Mouse (Mus musculus) granulocyte monocyte progenitor cell, adult 5-6 weeks (primary cell): Measurements from ENCODE around the gene Npas2. TPM values are rescaled to one million over a fixed set of nuclear protein-coding genes. Genes with fewer than 3 reads are reported as not detected.
A peak's percentile ranks its signal among the peaks of the same experiment; 100 is the strongest.

ENCODE experiments used
- ATAC-seq: replicated peaks from 2 replicates; pipeline ENCODE4 v1.8.0; 2016; ENCODE audit warnings: mild to moderate bottlenecking, moderate TSS enrichment, inconsistent platforms; ENCODE audit not compliant: poor library complexity, severe bottlenecking
- total RNA-seq, 2 experiments: library from RNA; stranded (forward) in 1 of 2; stranded (reverse) in 1 of 2; fragments of 200-712, 200-1000 nt in 1 of 2; fragments of >200 nt in 1 of 2; fragmentation: Nextera tagmentation in 1 of 2; gene quantifications; 2 replicates each; pipeline ENCODE4 v1.2.3; 2014 to 2017

Gene Npas2
- total RNA-seq, 2 experiments from 2014 or later = not detected

DNA sequence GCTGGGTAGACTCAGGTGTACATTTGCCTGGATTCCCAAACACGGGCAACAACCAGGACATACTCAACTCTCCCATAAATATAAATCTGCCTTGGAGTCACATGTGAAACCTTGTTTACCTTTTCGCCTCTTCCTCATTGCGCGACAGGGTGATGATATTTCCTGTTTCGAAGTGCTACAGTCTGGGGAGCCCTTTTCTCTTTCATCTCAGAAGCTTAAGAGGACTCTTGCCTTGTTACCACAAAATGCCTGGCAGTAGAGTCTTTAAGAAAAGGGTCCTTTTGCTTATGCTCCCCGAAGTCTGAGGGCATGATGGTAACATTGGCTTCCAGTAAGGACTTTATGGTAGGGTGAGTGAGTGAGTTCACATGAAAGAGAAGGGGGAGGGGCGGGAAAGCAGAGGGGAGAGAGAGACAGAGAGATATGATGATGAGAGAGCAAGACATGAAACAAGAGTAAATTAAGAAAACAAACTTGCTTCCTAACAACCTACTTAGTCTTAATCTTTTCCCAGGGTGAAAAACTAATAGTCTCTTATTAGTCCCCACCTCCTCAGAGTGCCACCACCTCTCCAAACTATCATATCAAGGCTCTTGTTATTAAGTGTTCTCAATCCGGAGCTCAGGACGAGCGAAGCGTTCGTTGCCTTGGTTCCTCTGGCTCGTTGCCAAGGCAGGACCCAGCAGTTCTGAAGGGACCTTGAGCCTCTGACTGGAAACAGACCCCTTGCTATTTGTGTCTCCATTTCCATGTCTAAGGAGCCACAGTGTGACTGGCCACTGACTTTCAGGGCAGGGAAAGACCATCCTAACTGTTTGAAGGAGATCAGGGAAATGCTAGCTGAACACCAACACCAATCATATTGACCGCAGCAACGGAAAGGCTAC lies 87.7 kb downstream of the Npas2 start:
- ATAC-seq = 0 out of 2 replicates have a peak, but pooled peaks have one; percentile 30

DNA sequence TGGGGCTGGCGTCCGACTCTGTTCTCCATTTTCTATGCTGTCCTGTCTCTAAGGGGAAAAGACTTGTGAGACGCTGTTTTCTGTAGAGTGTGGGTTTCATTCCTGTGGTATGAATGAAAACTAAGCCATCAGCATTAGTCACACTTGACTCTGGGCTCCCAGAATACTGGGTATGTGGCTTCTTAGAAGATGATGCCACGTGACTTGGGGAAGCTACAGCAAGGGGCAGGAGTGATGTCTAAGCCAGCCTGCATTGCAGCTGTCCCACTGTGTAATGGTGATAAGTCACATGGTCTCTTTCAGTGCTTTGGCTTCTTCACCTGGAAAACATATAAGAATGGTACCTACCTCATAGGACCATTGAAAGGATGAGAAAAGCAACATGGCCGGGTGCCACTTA lies 88.4 kb downstream of the Npas2 start:
- no peak for ATAC-seq

DNA sequence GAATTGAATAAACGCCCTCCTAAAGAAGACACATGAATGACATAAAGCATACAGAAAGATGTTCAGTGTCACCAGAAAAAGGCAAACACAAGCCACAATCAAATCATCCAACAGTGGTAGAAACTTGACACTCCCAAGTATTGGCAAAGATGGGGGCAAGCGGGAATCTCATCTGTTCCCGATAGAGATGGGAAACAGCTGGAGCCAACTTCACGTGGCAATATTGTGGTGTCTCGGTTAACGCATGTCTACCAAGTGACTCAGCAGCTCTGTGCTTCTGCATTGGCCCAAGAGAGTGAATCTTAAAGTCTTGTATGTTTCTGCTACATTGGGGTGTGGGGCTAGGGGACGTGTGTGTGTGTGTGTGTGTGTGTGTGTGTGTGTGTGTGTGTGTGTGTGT lies 89.8 kb downstream of the Npas2 start:
- ATAC-seq = no peak

DNA sequence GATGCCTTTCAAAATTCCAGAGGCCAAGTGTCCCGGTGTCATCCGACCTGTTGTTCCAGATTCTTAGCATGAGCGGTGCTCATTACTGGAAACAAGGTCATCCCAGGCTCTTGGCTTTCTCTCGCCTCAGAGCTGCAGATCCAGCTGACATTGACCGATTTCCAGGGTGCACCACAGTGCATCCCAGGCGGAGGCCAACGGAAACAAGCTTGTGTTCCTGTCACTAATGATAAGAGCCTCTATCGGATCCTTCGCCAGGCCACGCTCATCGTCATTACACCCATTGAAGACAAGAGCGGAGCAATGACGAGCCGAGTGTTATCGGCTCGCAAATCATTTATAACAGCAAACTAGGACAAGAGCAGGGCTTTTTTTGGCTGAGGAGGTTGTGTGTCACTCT lies 91.3 kb downstream of the Npas2 start:
- ATAC-seq = no peak

DNA sequence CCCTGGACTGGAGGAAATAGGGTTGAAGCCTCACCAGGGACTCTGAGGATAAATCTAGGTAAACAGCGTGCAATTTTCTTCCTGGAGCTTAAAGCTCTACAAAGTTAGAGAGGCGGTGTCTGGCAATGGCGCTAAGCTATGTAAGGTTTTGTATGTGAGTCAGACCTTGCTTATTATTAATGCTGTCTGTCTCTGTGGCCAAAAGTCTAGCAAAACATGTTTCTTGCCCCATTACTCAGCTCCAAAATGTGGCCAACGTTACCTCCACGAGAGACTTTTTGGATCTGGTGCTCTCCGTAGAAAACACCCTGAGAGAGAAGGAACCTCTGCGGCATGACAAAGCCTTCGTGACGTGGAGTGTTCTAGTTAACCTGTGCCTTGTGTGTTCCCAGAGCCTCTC lies 93.5 kb downstream of the Npas2 start:
- no peak for ATAC-seq

DNA sequence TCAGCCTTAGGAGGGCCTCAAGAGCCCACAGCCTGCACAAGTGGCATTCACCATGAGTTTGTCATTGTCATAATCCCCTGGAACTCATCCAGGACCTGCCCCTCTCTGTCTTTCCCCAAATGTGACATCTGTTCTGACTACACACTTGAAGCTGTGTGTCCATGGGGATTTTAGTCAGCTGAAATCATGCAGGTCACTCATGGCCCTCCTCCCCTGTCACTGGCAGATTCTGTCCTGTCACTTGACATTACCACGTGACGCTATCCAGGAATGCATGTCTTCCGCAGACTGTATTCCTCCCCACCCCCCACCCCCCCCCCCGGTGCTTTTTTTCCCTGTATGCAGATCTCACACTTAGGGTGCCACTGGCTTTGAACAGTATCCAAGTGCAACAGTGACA lies 94.3 kb downstream of the Npas2 start:
- ATAC-seq = no peak

DNA sequence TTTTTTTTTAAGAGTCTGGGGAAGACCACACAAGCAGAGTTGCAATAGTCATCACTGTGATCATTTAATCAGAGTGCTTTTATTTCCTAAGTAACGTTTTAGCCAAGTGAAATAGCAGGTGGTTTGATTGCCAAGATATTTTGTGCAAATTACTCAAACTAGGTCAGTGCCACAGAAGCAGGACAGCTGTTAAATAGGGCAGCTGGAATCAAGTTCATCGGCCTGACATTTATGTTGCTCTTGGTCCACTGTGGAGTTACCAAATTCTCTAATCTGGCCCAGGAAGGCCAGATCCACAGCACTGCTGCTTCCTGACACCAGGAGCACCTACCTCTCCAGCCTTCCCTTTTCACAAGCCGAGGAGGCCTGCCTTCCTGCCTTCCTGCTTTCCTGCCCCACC lies 94.9 kb downstream of the Npas2 start:
- no peak for ATAC-seq

DNA sequence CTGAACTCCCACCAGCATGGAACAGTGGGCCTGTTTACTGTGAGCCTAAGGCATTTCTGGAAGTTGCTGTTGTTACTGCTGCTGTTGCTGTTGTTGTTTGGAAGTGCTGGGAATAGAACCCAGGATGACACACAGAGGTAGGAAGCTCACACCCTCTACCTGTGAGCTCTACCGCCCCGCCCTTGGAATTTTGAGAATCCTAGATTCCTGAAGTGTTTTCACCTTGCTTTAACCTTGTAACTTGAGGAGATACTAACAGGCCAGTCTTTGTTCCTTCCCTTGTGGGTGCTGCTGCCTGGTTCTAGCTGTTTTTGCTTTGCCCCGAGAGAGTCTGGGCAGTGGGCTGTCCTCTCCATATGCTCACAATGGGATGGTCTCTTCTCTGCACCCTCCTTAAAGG lies 98.5 kb downstream of the Npas2 start:
- no peak for ATAC-seq

DNA sequence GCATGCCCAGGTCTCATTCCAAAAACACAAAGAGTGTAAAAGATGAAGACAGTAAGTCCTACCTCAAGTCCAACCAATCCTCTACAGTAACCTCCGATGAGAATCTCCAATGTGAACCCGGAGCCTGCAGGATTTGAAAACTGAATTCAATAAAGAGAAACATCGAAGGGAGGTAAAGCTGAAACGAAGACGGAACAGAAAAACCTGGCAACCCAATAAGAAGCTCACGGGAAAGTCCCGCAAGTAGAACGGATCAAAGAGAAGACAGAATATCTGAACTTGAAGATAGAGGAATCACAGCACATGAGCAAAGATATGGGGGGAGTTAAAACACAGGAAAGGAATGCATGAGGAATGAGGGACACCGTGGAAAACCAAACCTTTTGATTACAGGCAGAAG lies 104.8 kb downstream of the Npas2 start:
- ATAC-seq = no peak

DNA sequence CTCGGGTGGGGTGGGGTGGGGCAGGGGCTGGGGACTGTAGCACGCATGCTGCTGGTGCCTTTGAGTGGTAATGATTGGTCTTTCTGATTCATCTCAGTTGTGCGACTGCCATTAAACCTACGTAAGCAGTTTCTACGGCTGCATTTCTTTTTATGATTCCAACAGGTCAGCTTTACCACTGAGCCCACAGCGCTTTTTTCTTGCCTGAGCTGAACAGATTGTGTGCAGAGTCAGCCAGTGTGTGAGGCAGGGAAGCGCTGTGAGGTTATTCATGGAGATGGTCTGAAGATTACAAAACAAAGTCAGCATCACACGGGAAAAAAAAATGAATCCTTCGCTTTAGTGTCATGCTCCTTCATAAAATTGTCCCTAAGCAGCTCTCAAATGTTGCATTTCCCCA lies 106.7 kb downstream of the Npas2 start:
- no peak for ATAC-seq

DNA sequence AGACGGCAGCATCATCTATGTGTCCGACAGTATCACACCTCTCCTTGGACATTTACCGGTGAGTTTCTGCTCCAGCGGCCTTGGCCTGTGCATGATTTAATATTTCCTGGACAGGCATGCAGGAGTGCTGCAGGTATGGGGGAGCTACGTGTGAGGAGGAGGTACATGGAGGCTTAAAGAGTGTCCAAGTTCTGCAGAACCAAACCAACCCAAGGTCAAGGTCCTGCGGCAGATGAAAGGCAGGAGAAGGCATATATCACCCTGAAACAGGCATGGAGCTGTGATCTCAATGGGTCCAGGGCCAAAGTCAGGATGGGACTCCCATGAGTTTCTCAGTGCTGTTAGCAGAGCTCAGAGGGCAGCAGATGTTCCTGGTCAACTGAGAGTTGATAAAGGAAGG lies 107.1 kb downstream of the Npas2 start:
- ATAC-seq = no peak

DNA sequence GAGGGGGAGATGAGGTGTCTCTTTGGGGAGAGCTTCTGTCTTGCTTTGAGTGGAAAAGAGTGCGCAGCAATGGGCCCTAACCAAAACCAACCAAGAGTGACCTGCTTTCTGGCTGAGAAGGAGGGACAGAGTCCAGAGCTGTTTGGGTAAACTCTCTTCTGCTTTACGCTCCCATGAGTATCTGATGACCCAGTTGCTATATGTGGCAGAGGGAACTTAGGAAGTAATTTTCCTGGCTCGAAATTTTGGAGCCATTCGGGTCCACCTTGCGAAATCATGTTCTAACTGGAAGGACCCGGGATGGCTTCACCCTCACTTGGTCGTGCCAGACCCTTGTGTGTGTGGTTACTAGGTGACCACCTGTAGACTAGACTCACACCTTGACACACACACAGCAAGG lies 108.7 kb downstream of the Npas2 start:
- ATAC-seq = no peak

DNA sequence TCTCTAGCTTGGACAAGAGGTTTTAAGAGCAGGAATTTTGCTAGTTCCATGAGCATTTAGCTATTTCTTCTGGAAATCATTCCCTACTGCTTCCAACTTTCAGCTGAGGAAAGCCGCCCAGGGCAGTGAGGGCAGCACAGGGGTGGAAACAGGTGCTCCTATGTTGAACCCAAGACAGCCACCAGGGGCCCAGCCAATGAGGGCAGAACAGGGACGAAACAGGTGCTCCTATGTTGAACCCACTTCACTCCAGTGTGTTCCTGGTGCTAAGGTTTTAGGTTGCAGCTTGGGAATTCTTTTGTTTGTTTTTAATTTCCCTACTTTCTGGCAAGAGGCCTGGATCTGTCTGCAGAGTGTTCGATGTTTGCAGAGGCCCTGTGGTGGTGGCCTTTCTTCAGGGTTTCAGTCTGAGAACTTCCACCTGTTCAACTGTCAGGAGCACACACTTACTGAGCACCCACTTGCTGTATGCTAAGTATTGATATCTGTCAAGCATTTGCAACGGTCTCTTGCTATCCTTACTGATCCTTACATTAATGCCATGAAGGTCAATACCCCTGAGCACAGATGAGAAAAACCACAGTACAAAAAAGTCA lies 109.6 kb downstream of the Npas2 start:
- ATAC-seq = no peak

DNA sequence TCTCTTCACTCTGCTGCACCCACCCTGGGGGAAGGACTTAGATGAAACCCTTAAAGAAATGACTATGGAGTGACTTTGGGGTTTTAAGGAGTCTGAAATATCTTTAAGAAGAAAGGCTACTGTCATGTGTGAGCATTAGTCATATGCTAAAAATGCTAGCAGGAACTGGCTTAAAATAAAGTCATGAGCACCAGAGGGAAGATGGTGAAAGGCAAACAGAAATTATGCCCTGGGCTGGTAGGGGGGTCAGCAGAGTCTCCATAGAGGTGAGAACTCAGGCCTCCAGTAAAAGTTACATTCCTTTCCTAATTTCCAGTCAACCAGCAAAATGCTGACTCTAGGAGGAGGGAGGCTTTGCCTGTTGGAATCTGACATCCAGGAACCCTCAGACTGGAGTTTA lies 113.8 kb downstream of the Npas2 start:
- no peak for ATAC-seq

DNA sequence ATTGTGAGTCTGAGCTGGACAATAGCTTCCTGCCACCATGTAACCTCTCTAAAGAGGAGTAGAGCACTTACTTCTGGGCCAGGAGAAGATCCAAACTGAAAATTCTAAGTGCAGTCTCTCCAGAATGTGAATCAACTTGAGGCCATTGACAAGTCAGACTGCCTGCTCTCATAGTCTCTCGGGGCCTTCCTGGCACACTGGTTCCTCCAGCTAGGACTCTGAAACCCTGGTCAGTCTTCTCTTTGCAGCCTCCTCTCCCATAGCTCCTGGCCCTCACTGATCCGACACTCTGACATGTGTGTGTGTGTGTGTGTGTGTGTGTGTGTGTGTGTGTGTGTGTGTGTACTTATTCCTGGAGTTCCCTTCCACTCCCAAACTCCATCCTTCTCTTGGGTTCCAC lies 114.4 kb downstream of the Npas2 start:
- no peak for ATAC-seq

DNA sequence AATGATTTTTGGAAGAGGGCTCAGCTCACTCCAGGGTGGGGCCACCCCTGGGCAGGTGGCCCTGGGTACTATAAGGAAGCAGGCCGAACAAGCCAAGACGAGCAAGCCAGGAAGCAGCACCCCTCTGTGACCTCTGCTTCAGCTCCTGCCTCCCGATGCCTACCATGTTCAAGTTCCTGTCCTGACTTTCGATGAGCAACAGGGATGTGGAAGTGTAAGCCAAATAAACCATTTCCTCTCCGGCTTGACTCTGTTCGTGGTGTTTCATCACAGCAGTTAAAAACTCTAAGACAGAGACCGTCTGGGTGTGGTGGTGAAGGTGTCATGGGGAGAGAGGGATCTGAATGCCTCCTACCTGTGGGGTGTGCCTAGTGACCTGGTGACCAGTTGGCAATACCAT lies 116.0 kb downstream of the Npas2 start:
- ATAC-seq = peak; percentile 58

DNA sequence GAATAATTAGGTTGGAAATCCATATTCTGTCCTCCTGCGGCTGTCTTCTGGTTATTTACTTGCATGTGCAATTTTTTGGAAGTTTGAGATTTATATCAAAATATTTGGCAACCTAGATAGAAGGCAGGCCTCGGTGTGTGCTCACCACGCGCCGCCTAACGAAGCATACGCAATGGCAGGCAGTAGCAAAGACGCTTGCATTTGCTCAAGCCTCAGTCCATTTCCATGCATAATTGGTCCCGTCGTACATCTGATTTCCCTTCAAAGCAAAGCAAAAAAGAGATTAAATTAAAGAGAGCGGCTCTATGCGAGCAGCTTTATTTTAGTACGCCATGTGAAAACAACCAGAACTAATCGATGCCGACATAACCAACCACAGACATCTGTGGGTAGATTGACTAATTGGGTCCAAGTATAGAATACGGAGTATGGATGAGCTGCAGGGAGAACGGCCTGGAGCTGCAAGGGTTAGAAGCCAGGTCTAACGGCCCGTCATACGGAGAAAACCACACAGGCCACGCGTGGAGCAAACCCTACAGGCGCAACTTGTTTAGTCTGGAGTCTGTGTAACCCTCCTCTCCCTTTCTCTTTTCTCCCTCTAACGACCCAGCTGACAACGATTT lies 118.9 kb downstream of the Npas2 start:
- no peak for ATAC-seq

DNA sequence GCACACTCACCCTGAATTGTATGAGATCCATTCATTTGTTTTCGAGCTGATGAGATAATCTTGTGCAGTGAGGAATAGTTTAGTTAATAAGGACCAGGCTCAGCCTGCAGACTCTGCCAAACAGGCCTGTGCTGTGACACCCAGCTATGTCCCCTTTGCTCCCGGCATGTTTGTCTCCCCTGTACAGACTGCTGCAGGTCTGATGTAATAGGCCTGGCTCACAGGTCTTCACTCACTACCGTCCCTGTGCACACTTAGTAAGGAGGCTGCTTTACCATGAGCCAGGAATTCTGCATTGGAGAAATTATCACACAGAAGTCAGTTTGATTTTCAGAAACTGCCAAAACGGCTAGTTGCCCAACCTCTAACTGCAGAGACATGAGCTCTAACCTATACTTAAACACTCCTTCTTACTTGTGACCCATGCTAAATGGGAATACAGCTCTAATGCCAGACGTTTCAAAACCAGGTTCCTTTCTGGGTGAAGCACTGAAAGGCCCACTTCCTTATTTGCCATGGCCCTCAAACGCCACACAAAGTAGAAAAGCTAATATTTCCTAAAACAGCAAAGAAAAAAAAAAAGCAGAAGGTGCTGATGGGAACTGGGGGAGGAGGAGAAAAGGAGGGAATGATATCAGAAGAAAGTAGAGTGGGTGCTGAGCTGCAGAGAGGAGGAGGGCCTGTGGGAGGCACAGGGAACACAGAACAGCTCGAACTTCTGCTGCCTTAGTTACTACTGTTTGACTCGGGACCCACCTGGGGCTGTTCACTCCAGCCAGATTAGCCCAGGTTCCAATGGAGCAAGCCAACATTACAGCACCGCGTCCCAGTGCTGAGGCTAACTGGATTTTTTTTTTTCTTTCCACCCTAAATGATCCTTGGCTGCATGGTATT lies 120.1 kb downstream of the Npas2 start:
- ATAC-seq = peak; percentile 91

DNA sequence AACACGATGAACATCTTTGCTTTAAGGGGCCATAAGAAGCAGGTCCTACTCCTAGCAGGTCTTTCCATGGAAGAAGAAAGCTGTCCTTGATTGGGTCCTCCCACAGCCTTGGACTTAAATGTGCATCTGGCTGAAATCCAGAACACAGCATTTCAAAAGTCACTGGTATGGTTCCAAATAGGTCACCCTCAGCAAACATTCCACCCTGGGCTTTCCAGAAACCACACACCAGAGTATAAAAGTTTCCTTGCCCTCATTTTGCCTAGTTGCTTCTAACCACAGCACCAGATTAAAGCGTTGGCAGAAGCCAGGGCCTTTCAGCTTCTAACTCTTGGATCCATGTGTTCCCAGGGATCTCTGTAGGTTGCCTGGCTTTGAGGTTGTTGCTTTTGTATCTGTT lies 124.4 kb downstream of the Npas2 start:
- no peak for ATAC-seq

DNA sequence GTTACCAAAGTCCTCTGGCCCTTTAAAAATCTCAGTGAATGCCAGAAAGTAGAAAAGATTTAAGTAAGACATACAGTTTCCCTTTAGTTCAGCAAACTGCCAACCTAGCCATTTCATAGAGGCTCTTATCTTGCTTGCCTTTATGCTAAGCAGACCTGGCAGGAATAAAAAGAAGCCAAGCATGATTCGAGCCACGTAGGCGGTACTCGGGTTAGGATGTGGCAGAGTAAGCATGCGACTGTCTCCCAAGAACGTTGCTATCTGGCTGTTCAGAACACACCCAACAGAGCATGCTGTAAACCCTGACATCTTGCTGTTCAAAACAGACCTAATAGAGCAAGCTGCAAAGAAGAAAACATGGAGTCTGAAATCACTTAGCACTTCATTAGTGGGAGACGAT lies 125.3 kb downstream of the Npas2 start:
- no peak for ATAC-seq

DNA sequence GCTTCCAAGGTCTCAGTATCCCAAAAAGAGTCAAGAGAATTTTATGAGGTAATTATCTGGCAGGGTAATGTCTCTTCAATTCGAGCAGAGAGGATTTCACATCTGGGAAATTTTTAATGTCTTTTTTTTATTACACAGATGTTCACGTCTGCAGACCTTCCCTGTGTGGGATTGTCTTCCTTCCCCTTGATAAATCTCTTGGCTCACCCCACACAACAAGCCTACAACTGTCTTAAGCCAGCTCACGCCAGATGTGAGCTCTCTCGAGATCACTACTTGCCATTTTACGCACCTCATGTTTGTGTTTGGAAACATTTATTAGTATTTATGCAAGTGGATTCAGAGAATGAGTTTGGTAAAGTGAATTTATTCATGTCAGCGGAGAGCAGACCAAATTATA lies 128.4 kb downstream of the Npas2 start:
- no peak for ATAC-seq
